Mouse (Mus musculus): ENCODE results near the gene Ush2a.

DNA sequence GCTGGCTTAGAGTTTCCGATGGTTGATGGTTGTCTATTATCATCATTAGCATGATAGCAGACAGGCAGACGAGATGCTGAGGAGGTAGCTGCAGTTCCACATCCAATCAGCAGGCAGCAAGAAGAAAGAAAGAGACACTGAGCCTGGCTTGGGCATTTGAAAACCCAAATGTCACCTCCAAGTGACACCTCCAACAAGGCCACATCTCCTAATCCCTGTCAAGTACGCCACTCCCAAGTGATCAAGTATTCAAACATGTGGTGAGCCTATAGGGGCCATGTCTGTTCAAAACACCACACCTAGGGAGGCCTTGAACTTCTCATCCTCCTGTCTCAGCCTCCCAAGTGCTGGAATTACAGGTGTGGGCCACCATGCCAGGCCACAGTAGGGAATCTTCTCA is 501.9 kb downstream of the Ush2a start:
- TF ChIP-seq CTCF (IDR thresholded peaks at IDR 0.05) (no peak), POLR2A (IDR thresholded peaks at IDR 0.05; ENCODE audit: insufficient read depth, low read depth, low read length) (no peak)
